Mouse (Mus musculus) splenic B cell, adult 2 months (primary cell): Measurements from ENCODE around the gene Gak.
A peak's percentile ranks its signal among the peaks of the same experiment; 100 is the strongest.

ENCODE experiments used
- DNase-seq: peaks from one replicate; pipeline ENCODE4 v3.0.0-alpha.2; 2011; ENCODE audit warnings: low read depth, low spot score
- H3K27me3 ChIP-seq: 2 replicates; pipeline ENCODE4 v1.6.1; 2012; ENCODE audit warnings: mild to moderate bottlenecking, low read length, moderate library complexity, mixed read lengths; ENCODE audit not compliant: control insufficient read depth, poor library complexity, insufficient read depth, severe bottlenecking
- H3K36me3 ChIP-seq: 2 replicates; pipeline ENCODE4 v1.6.1; 2012; ENCODE audit warnings: mild to moderate bottlenecking, low read length, moderate library complexity, mixed read lengths; ENCODE audit not compliant: control insufficient read depth, poor library complexity, insufficient read depth, severe bottlenecking

Gene Gak

GRCm38 (mm10) chr5:108662772-108663171, 33.2 kb upstream of the Gak start:
- no peaks in the 10 kb centered on the region for H3K27me3 ChIP-seq
- no peak for DNase-seq
- no peaks in the 10 kb centered on the region for H3K36me3 ChIP-seq

GRCm38 (mm10) chr5:108660632-108661268, 31.2 kb upstream of the Gak start:
- H3K27me3 ChIP-seq: no peaks in the 10 kb centered on the region
- no peaks in the 10 kb centered on the region; the same call in 1 of the 2 replicates for H3K36me3 ChIP-seq
- DNase-seq: peak; percentile 90

GRCm38 (mm10) chr5:108659698-108660631, 30.4 kb upstream of the Gak start, which contains the start of gene Idua:
Idua (plus strand) TSS chr5:108660331.
- H3K36me3 ChIP-seq: no peaks in the 10 kb centered on the region; the same call in none of the 2 replicates
- H3K27me3 ChIP-seq: no peaks in the 10 kb centered on the region
- no peak for DNase-seq

GRCm38 (mm10) chr5:108658611-108659010, 29.1 kb upstream of the Gak start:
- Histone ChIP-seq H3K27me3 (no peaks in the 10 kb centered on the region), H3K36me3 (no peaks in the 10 kb centered on the region; the same call in none of the 2 replicates)
- DNase-seq: no peak

GRCm38 (mm10) chr5:108657406-108657805, 27.9 kb upstream of the Gak start:
- Histone ChIP-seq H3K27me3 (no peaks in the 10 kb centered on the region), H3K36me3 (no peaks in the 10 kb centered on the region; the same call in none of the 2 replicates)
- DNase-seq: no peak

GRCm38 (mm10) chr5:108655891-108656650, 26.5 kb upstream of the Gak start:
- no peak for DNase-seq
- no peaks in the 10 kb centered on the region; the same call in none of the 2 replicates for H3K36me3 ChIP-seq
- no peaks in the 10 kb centered on the region for H3K27me3 ChIP-seq

- DNase-seq: no peak
- Histone ChIP-seq H3K36me3 (no peaks in the 10 kb centered on the region; the same call in none of the 2 replicates), H3K27me3 (no peaks in the 10 kb centered on the region)
Measured at GRCm38 (mm10) chr5:108655381-108655780, 25.8 kb upstream of the Gak start.

- no peaks in the 10 kb centered on the region for H3K27me3 ChIP-seq
- H3K36me3 ChIP-seq: no peaks in the 10 kb centered on the region; the same call in none of the 2 replicates
- no peak for DNase-seq
Measured at GRCm38 (mm10) chr5:108654444-108654990, 25.0 kb upstream of the Gak start.

GRCm38 (mm10) chr5:108653341-108653740, 23.8 kb upstream of the Gak start:
- DNase-seq: no peak
- Histone ChIP-seq H3K36me3 (no peaks in the 10 kb centered on the region; the same call in none of the 2 replicates), H3K27me3 (no peaks in the 10 kb centered on the region)

GRCm38 (mm10) chr5:108651823-108652222, 22.3 kb upstream of the Gak start:
- DNase-seq: peak; percentile 84
- H3K27me3 ChIP-seq: no peaks in the 10 kb centered on the region

GRCm38 (mm10) chr5:108651136-108651720, 21.7 kb upstream of the Gak start:
- H3K27me3 ChIP-seq: no peaks in the 10 kb centered on the region
- no peak for DNase-seq
- H3K36me3 ChIP-seq: no peaks in the 10 kb centered on the region; the same call in none of the 2 replicates

More at GRCm38 (mm10) chr5:108651823-108652222, 22.3 kb upstream of the Gak start:
- H3K36me3 ChIP-seq: no peaks in the 10 kb centered on the region; the same call in none of the 2 replicates

- Histone ChIP-seq H3K27me3 (no peaks in the 10 kb centered on the region), H3K36me3 (no peaks in the 10 kb centered on the region; the same call in 1 of the 2 replicates)
- DNase-seq: no peak
Measured at GRCm38 (mm10) chr5:108650341-108650740, 20.8 kb upstream of the Gak start.

- no peaks in the 10 kb centered on the region for H3K27me3 ChIP-seq
- no peak for DNase-seq
- peaks cover 2% of the 10 kb centered on the region; the same call in 1 of the 2 replicates for H3K36me3 ChIP-seq
Measured at GRCm38 (mm10) chr5:108648937-108649576, 19.5 kb upstream of the Gak start.
